Mouse (Mus musculus): ENCODE data around the gene Slc35e4. TPM values are rescaled to one million over a fixed set of nuclear protein-coding genes. Genes with fewer than 3 reads are reported as not detected.
A peak's percentile ranks its signal among the peaks of the same experiment; 100 is the strongest.
"Not testable (repeated sequence)": the region's sequence is repeated elsewhere in the genome, so short reads cannot be mapped to it uniquely, and the experiment has no call there.

Slc35e4 gene
- total RNA-seq, 2 experiments from 2014 or later, result 5.3 to 5.5 TPM

GRCm38 (mm10) chr11:3921281-3921850 is 6.9 kb upstream of the Slc35e4 start:
- intact Hi-C loops (cut with DNase I), result no loop called here
- peak; percentile 37 to 49 for DNase-seq

- intact Hi-C loops (cut with DNase I), result no loop called here
- no peak for DNase-seq
Observed at GRCm38 (mm10) chr11:3920476-3920875, 6.0 kb upstream of the Slc35e4 start.

DNA sequence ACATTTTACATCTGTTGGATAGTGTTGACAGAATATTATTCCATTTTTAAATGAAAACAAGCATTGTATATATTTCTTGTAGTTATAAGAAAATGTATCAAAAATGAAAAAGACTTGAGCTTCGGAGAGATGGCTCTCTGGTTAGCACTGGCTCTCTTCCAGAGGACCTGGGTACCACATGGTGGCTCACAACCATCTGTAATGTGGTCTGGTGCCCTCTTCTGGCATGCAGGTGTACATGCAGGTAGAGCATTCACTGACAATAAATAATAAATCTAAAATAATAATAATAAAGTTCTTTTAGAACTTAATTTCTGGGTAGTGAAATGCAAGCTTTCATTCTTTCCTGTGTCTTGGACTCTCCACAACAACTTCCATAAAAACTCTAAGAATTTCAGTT is 4.3 kb upstream of the Slc35e4 start:
- intact Hi-C loops (cut with DNase I), result loop anchor here (5.0 to 10.0 kb wide), 2 partner anchors 36 to 384 kb away; no protein-coding TSS in a partner anchor
- DNase-seq, result no peak

GRCm38 (mm10) chr11:3913316-3914108 is 952 bp downstream of the Slc35e4 start:
- intact Hi-C loops (cut with DNase I), result loop anchor here (10.0 kb wide), 1 partner anchor 379 kb away; no protein-coding TSS in a partner anchor

GRCm38 (mm10) chr11:3912875-3913271 is 1.6 kb downstream of the Slc35e4 start:
- peak; percentile 24 to 53 for DNase-seq

More at GRCm38 (mm10) chr11:3913316-3914108, 952 bp downstream of the Slc35e4 start:
- DNase-seq, result peak; percentile 93 to 94

DNA sequence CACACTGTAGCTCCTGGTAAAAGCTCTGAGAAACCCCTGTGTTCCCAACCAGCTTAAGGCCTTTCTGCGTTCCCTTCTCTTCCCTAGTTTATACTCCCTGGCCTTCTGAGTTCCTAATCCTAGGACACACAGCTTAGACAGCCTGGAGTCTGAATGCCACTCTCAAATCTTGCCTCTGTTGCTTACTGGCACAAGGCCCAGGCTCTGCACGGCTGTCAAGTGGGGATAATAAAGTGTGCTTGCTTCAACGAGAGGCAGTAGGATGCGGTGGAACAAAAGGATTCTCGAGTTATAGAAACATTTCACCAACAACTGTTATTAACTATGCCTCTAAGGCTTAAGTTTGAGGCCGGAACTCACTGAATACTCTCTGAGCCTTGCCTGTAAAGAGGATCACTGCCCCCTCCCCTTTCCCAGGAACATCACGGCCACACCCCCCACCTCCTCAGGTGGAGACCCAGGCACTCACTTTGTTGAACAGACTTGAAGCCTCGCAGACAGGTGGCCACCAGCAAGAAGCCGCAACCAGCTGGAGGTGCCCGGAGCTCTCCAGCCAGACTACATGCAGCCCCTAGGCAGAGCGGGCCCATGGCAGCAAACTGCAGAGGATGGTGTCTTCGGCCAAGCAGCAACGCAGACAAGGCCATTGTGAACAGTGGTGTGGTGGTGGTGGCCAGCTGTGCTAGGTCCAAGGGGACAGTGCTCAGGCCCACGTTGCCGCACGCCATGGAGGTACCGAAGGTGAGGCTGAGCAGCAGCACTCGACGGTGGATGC is 2.2 kb downstream of the Slc35e4 start:
- DNase-seq, result peak in 1 of 2 experiments; percentile 18
- intact Hi-C loops (cut with DNase I), result loop anchor here (10.0 kb wide), 1 partner anchor 377 kb away; no protein-coding TSS in a partner anchor

More at GRCm38 (mm10) chr11:3912875-3913271, 1.6 kb downstream of the Slc35e4 start:
- intact Hi-C loops (cut with DNase I), result loop anchor here (10.0 kb wide), 1 partner anchor 378 kb away; no protein-coding TSS in a partner anchor

GRCm38 (mm10) chr11:3911440-3911839 is 3.0 kb downstream of the Slc35e4 start:
- not testable (repeated sequence) for DNase-seq
- intact Hi-C loops (cut with DNase I), result loop anchor here (2.0 to 10.0 kb wide), 2 partner anchors 17 to 377 kb away; partner anchors contain the start of genes 4921536K21Rik and Dusp18

- no peak for DNase-seq
Observed at GRCm38 (mm10) chr11:3910513-3911310, 3.8 kb downstream of the Slc35e4 start.

DNA sequence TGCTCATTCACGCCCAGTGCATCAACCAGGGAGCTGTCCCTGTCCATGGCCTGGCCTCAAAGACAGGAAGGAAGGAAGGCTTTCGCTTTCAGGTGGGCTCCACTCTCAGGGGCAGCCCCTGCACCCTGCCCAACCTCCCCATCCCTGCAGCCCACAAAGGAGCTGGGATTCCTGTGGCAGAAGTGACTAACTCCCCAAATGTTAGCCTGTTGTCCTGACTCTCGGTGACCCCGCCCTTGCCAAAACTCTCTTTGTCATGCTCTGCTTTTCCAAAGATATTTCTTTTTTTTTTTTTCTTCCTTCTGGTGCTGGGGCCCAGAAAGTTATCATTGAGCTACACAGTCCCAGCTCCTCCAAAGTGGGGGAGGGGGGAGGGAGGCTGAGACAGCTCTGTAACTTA is 5.2 kb downstream of the Slc35e4 start:
- intact Hi-C loops (cut with DNase I), result no loop called here
- DNase-seq, result no peak

More at GRCm38 (mm10) chr11:3910513-3911310, 3.8 kb downstream of the Slc35e4 start:
- intact Hi-C loops (cut with DNase I), result loop anchor here (2.0 to 10.0 kb wide), 2 partner anchors 16 to 376 kb away; partner anchors contain the start of genes 4921536K21Rik and Dusp18

DNA sequence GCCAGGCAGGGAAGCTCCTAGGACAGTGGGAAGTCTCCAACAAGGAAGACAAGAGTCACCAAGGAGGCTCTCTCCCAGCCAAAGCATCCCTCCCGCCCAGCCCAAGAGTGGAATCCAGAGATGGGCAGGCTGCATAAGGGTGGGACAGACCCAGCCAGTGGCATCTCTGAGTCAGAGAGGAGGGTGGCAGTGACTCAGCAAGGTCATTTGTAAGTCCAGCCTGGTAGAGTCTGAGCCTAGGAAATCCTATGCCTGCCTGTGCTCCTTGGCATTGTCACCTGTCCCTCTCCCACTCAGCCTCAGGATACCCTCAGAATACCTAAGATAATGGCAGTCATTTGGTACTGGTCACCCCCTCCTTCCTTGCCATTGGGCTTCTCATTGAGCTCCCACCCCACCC is 9.0 kb downstream of the Slc35e4 start:
- intact Hi-C loops (cut with DNase I), result no loop called here
- no peak for DNase-seq

DNA sequence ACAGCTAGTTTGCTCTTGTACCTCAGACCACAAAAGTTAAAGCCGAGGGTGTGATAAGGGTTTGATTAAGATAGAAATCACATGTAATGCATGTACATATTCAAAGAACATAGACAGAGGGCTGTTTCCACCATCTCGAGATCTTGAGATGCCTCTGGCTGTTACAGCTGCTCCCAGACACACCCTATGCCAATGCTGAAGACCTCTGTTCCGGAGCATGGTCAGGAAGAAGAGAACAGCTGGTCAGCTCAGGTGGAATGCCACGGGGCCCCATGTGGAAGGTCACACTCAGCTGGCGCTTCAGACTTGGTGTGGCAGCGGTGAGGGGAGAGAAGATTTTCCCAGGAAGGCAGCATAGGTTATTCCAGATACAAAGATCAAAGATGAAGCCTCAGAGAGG is 9.8 kb downstream of the Slc35e4 start:
- intact Hi-C loops (cut with DNase I), result no loop called here
- no peak for DNase-seq

- DNase-seq, result peak; percentile 60 to 62
- intact Hi-C loops (cut with DNase I), result no loop called here
Observed at GRCm38 (mm10) chr11:3903046-3903445, 11.4 kb downstream of the Slc35e4 start.

DNA sequence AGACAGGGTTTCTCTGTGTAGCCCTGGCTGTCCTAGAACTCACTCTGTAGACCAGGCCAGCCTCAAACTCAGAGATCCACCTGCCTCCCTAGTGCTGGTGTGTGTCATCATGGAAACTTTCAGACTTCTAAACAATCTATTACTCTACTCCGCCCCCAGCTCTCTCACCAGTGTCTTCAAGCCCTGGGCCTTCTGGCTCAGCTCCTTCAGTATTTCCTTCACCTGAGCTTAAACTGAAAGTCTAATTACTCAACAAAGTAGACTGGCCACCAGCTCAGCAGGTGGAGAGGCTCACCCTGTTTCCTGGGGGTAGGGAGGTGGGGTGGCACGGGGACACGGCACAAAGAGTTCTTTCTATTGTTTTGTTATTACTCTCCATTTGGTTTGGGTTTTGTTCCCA is 11.9 kb downstream of the Slc35e4 start:
- no peak for DNase-seq
- intact Hi-C loops (cut with DNase I), result no loop called here

- no peak for DNase-seq
- intact Hi-C loops (cut with DNase I), result no loop called here
Observed at GRCm38 (mm10) chr11:3900296-3900695, 14.2 kb downstream of the Slc35e4 start.

DNA sequence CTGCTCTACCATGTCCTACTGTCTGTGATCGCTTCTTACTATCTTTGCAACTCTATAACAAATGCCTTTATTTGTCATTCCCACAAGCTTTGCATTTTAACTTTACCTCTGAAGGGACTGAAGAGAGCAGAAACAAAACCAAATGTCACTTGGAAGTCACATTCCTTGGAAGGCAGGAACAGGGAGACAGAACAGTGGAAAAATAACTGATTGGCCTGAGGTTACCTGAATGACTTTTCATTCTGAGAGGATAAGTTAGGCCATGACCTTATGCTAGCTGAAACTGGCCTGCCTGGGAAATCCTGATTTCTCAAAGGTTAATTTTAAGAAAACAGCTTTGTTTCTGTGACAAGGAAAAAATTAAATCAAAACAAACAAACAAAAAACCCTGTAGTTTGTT is 18.5 kb downstream of the Slc35e4 start:
- DNase-seq, result no peak
- intact Hi-C loops (cut with DNase I), result loop anchor here (2.0 kb wide), 1 partner anchor 15 kb away; no protein-coding TSS in a partner anchor

- DNase-seq, result no peak
- intact Hi-C loops (cut with DNase I), result loop anchor here (2.0 kb wide), 1 partner anchor 15 kb away; no protein-coding TSS in a partner anchor
Observed at GRCm38 (mm10) chr11:3895458-3895857, 19.0 kb downstream of the Slc35e4 start.

DNA sequence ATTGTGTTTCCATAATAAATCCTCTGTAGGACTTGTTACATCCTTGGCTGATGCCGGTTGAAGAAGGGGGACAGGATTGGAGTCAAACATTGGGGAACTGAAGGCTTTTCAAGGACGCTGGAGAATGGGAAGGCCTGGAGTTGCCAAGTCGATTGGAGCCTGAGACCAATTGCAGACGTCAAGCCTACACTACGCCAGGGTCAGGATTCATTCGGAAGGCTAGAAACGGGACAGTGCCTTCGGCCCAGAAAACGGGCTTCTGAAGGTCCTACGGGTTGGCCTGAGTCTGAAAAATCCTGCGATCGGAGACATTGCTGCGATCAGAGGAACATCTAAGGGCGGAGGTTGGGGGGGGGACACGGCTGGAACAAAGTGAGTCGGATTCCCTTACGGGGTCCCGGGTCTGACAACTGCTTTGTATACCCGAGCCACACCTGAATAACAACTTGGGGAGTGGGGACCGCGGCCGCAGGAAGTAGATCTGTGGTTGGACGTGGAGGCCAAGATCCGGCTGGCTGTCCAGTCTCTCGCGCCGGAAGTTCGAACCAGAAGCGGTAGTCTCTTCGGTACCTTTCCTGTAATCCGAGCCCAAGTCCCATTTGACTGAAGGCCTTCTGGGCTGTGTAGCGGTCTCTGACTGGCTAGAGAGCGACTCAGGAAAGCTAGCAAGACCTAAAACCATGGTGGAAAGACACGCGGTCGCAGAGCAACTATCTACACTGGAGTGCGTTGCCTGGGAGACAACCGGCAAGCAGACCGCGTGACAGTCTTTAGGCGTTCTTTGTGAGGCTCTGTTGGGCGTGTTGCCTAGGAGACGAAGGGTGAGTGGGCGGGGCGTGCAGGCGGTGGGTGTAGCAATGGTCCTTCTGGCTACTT is 19.8 kb downstream of the Slc35e4 start, which contains the start of the genes 4921536K21Rik and Dusp18:
Gene 4921536K21Rik, minus strand, starts transcription at position 693 of the 876 bp plus-strand sequence.
Gene Dusp18, plus strand, starts transcription at position 835 of the 876 bp plus-strand sequence.
- intact Hi-C loops (cut with DNase I), result loop anchor here (2.0 kb wide), 1 partner anchor 16 kb away; no protein-coding TSS in a partner anchor

GRCm38 (mm10) chr11:3893970-3894369 is 20.5 kb downstream of the Slc35e4 start:
- DNase-seq, result no peak
- intact Hi-C loops (cut with DNase I), result loop anchor here (2.0 kb wide), 1 partner anchor 17 kb away; no protein-coding TSS in a partner anchor

More for the DNA sequence above, 19.8 kb downstream of the Slc35e4 start, which contains the start of the genes 4921536K21Rik and Dusp18:
- peak; percentile 91 for DNase-seq
